Mouse (Mus musculus): ENCODE measurements around the gene Nfia. TPM values are rescaled to one million over a fixed set of nuclear protein-coding genes. Genes with fewer than 3 reads are reported as not detected.
A peak's percentile ranks its signal among the peaks of the same experiment; 100 is the strongest.

Gene Nfia
- polyA plus RNA-seq, 1 experiment: 8.1 TPM

DNA sequence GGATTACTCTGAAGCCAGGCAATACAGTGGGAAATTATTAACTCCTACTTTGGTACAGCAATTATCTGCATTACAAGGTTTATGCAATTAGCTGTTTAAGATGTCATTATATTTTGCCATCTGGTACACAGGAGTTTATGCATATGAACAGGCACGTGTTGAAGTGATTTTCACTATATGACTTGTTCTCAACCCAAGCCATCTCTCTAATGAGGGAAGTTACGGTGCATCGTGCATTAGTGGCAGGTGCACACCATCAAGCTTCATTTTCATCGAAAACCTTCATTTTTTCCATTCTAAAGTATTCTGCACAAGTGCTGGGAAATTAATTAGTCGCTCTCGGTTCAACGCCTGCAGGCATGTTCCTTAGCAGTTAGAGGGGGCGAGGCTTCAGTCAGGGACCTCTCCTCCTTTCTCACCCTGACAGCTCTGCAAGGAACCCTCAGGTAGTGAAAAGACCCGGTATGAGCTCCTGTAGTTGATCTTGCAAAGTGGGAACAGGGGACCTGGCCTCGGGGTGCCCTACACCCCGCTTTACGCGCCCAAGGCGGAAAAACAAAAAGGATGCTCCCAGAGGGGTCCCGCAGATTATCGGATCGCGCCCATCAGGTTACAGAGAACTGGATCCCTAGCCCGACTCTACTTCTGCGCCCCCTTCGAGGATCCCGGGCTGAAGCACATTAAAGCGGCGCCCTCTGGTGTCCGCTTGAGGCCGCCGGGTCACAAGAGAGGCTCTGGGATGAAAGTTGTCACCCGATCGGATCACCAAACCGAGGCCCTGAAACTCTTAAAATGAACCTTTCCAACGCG, 27.0 kb upstream of the Nfia start:
- Histone ChIP-seq H3K27me3 (ENCODE audit: control insufficient read depth, insufficient read depth, low read length) (no peaks in the 10 kb centered on the region), H3K4me1 (ENCODE audit: control insufficient read depth, insufficient read depth, low read length) (peaks cover 10% of the 10 kb centered on the region), H3K4me3 (ENCODE audit: control insufficient read depth, low read depth, low read length) (peak overlapping the region; percentile 59), H3K27ac (ENCODE audit: control insufficient read depth, insufficient read depth, low read depth, low read length) (no peak overlapping the region), H3K36me3 (ENCODE audit: control insufficient read depth, insufficient read depth, low read length) (no peaks in the 10 kb centered on the region)
- TF ChIP-seq CTCF (IDR thresholded peaks at IDR 0.05; ENCODE audit: control insufficient read depth, insufficient read depth, insufficient replicate concordance, low read depth, low read length) (peak; percentile 33; the same call in 1 of the 2 replicates), POLR2A (IDR thresholded peaks at IDR 0.05; ENCODE audit: control insufficient read depth, low read depth, low read length) (no peak)

DNA sequence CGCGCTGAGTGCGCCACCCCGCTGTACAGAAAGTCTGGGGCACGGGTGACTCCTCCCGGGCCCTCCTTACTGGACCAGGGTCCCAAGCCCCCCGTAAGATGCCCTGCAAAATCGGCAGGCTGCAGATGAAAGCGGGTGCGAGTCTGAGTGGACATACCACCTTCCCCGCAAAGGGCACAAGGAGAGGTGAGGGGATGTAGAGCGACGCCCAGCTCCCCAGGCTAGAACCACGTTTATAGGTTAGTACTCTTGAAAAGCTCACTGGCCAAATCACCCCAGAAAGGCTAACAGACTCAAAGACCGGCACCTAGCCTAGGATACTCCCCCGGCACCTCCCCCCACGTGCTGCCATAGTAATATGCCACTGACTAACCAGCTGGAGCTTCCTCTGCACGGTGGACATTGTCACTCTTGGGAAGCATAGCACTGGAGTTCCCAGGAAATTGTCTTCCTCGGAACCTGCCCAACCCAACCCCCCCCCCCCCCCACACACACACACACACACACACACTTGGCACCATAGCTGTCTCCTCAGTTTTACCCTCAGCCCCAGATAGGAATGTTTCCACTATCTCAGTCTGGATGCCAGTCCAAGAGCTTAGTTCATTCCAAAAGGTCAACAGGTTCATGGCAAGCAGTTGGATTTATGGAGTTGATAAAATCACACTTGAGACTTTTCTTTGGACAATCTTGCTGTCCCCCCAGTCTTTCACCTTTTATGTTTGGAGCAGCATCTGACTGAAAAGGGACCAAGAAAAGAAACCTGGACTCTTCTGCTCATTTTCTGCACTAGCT, 26.2 kb upstream of the Nfia start:
- Histone ChIP-seq H3K4me3 (ENCODE audit: control insufficient read depth, low read depth, low read length) (peak overlapping the region; percentile 59), H3K27ac (ENCODE audit: control insufficient read depth, insufficient read depth, low read depth, low read length) (no peak overlapping the region), H3K4me1 (ENCODE audit: control insufficient read depth, insufficient read depth, low read length) (peaks cover 16% of the 10 kb centered on the region), H3K36me3 (ENCODE audit: control insufficient read depth, insufficient read depth, low read length) (no peaks in the 10 kb centered on the region), H3K27me3 (ENCODE audit: control insufficient read depth, insufficient read depth, low read length) (peaks cover 2% of the 10 kb centered on the region; the same call in 1 of the 2 replicates)
- TF ChIP-seq CTCF (IDR thresholded peaks at IDR 0.05; ENCODE audit: control insufficient read depth, insufficient read depth, insufficient replicate concordance, low read depth, low read length) (no peak), POLR2A (IDR thresholded peaks at IDR 0.05; ENCODE audit: control insufficient read depth, low read depth, low read length) (no peak)

DNA sequence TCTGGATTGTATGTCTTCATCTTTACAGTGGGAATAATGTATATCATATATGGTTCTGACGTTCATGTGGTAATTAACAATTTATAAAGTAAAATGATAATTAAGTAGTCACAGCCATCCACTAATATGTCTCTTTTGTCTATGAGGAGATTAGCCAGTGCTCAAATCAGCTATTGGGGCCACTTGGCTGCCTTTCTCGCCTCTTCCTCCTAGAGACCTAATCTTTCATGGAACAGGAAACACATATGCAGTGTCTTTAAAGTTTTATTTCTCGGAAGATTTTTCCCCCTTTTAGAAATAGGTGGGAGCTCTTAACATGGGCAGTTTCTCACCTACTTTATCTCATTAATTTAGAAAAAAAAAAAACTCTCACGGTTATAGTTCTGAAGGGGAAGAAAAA, 22.1 kb upstream of the Nfia start:
- no peak for TF ChIP-seq CTCF (IDR thresholded peaks at IDR 0.05; ENCODE audit: control insufficient read depth, insufficient read depth, insufficient replicate concordance, low read depth, low read length)
- TF ChIP-seq POLR2A (IDR thresholded peaks at IDR 0.05; ENCODE audit: control insufficient read depth, low read depth, low read length): no peak
- Histone ChIP-seq H3K4me1 (ENCODE audit: control insufficient read depth, insufficient read depth, low read length) (peaks cover 23% of the 10 kb centered on the region), H3K27ac (ENCODE audit: control insufficient read depth, insufficient read depth, low read depth, low read length) (no peak overlapping the region), H3K4me3 (ENCODE audit: control insufficient read depth, low read depth, low read length) (no peak overlapping the region), H3K36me3 (ENCODE audit: control insufficient read depth, insufficient read depth, low read length) (no peaks in the 10 kb centered on the region), H3K27me3 (ENCODE audit: control insufficient read depth, insufficient read depth, low read length) (peaks cover 2% of the 10 kb centered on the region; the same call in 1 of the 2 replicates)

DNA sequence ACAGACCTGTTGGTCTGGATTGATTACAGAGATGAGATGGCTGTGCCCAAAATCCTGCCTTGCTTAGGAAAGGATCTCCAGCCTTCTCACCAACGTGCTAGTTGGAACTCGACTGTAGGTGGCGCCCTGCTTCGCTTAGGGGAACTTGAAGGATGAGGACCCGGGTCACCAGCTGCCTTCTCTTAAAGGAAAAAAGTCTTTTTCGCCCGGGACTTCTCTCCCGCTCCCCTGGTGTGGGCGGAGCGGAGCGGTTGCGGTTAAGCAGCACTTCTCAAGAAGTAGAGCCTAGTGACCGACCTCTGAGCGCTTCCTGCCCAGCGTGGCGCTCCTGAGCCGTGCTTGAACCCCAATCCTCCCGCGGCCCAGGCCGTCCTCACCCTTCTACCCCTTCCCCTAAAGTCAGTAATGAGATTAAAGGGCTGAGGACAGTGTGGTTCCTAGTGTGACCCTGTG, 21.5 kb upstream of the Nfia start:
- Histone ChIP-seq H3K4me1 (ENCODE audit: control insufficient read depth, insufficient read depth, low read length) (peaks cover 16% of the 10 kb centered on the region), H3K27me3 (ENCODE audit: control insufficient read depth, insufficient read depth, low read length) (peaks cover 2% of the 10 kb centered on the region; the same call in 1 of the 2 replicates), H3K27ac (ENCODE audit: control insufficient read depth, insufficient read depth, low read depth, low read length) (peak overlapping the region; percentile 87), H3K36me3 (ENCODE audit: control insufficient read depth, insufficient read depth, low read length) (no peaks in the 10 kb centered on the region), H3K4me3 (ENCODE audit: control insufficient read depth, low read depth, low read length) (peak overlapping the region; percentile 72)
- peak; percentile 72; the same call in 1 of the 2 replicates for TF ChIP-seq CTCF (IDR thresholded peaks at IDR 0.05; ENCODE audit: control insufficient read depth, insufficient read depth, insufficient replicate concordance, low read depth, low read length)
- peak; percentile 24; the same call in 1 of the 2 replicates for TF ChIP-seq POLR2A (IDR thresholded peaks at IDR 0.05; ENCODE audit: control insufficient read depth, low read depth, low read length)

DNA sequence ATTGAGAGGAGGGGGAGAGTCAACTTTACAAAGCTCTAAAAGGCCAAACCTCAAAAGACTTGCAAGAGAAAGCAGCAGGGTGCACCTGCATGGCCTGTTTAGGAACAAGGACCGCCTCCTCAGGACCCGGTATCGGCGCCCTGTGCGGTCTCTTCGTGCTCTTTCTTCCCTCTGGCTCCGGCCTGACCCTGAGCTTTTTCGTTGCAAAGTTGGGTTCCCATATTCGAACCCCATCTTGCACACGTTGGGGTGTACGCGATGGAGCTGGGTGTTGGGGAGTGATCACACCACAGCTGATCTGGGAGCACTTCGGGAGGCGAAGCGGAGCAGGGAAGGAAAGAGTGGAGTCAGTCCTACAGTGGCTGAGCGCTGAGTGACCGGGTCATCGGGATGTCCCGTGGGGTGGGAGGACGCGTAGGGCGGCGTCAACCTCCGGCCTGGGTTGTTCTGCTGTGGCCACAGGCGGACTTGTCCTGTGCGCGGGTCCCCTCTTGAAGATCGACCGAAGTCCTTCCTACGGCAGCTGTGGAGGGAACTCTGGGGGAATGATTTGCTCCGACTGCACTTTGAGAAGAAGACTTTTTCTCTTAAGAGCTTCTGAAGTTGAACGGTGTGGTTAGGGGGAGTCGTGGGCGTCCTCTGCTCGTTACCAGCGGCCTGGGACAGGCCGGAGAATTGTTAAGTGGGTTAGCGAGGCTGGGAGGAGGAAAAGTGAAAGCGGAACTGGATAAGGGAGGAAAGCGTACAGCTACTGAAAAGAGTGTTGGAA, 20.9 kb upstream of the Nfia start:
- Histone ChIP-seq H3K36me3 (ENCODE audit: control insufficient read depth, insufficient read depth, low read length) (no peaks in the 10 kb centered on the region), H3K4me1 (ENCODE audit: control insufficient read depth, insufficient read depth, low read length) (peaks cover 13% of the 10 kb centered on the region), H3K4me3 (ENCODE audit: control insufficient read depth, low read depth, low read length) (peak overlapping the region; percentile 72), H3K27ac (ENCODE audit: control insufficient read depth, insufficient read depth, low read depth, low read length) (peak overlapping the region; percentile 87), H3K27me3 (ENCODE audit: control insufficient read depth, insufficient read depth, low read length) (peaks cover 2% of the 10 kb centered on the region; the same call in 1 of the 2 replicates)
- TF ChIP-seq POLR2A (IDR thresholded peaks at IDR 0.05; ENCODE audit: control insufficient read depth, low read depth, low read length): no peak

DNA sequence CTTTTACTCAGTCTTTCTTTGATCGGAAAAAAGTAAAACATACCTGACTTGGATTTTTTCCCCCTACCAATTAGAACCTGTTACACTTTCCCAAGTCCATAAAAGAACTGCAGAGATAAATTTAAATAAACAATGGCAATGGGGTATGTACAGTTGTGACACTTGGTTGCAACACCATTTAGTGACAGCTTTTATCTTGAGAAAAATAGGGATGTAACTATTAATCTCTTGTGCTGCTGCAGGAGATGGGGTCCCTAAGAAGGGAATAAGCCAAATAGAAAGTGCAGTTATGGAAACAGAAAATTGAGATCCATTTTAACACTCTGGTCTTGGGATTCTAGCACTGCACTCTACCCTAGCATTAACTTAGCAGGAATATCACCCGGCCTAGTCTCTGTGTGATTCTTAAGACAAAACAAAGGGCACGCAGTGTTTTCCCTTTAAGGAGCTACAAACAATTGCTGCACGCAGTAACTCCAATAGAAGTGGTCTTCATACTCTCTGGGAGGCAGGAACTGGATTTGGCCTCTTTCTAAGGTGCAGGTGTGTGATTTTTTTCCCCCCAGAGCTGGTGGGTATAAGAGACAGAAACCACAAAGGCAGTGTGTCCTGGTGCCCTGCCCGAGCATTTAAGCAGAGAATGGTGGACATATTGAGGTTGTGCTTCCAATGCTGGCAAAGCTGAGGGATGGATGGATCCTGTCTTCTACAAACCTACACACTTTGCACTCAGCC, 20.1 kb upstream of the Nfia start:
- H3K27ac ChIP-seq (ENCODE audit: control insufficient read depth, insufficient read depth, low read depth, low read length): no peak overlapping the region
- no peaks in the 10 kb centered on the region for H3K36me3 ChIP-seq (ENCODE audit: control insufficient read depth, insufficient read depth, low read length)
- H3K4me1 ChIP-seq (ENCODE audit: control insufficient read depth, insufficient read depth, low read length): peaks cover 14% of the 10 kb centered on the region
- peaks cover 2% of the 10 kb centered on the region; the same call in 1 of the 2 replicates for H3K27me3 ChIP-seq (ENCODE audit: control insufficient read depth, insufficient read depth, low read length)
- TF ChIP-seq POLR2A (IDR thresholded peaks at IDR 0.05; ENCODE audit: control insufficient read depth, low read depth, low read length) (no peak), CTCF (IDR thresholded peaks at IDR 0.05; ENCODE audit: control insufficient read depth, insufficient read depth, insufficient replicate concordance, low read depth, low read length) (no peak)
- no peak overlapping the region for H3K4me3 ChIP-seq (ENCODE audit: control insufficient read depth, low read depth, low read length)
